Mouse (Mus musculus) T-helper 2 cell (primary cell): ENCODE data around the gene Spsb2.
"Not testable (repeated sequence)": the region's sequence is repeated elsewhere in the genome, so short reads cannot be mapped to it uniquely, and the experiment has no call there.

Experiments used
- in situ Hi-C: fragments of 300-600 bp; cut with MboI, MseI; formaldehyde crosslinking; loops from one replicate; pipeline ENCODE4 v1.15.1; 2025; ENCODE audit warnings: high pct_unique_total_duplicates

The Spsb2 gene

DNA sequence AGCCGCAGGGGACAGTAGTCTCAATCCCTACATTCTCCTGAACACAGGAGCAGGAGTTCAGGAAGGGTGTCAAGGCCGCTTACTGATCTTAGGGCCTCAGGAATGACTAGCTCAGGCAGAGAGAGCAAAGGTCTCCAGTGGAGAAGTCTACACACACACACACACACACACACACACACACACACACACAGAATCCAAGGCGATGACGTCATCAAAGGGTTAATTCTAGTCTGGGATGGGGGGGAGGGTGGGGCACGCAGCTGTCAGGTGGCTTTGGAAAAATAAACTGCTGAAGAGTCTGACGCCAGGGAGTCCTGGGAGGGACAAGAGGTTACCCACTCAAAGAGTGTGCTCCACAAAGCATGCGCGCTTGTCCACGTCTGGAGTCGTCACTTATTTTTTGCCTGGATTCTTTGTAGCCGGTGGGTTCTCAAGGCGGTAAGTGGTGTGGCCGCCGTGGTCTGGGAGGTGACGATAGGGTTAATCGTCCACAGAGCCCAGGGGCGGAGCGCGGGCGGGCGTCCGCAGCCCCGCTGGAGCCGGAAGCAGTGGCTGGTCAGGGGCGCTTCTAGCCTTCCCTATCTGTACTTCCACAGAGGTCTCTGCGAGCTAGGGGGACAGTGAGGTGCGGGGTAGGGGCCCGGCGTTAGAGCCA is at the start of gene Spsb2:
TSS of gene Spsb2 (plus strand) at position 304 of the 655 bp plus-strand sequence.
- in situ Hi-C loops: no loop called here

DNA sequence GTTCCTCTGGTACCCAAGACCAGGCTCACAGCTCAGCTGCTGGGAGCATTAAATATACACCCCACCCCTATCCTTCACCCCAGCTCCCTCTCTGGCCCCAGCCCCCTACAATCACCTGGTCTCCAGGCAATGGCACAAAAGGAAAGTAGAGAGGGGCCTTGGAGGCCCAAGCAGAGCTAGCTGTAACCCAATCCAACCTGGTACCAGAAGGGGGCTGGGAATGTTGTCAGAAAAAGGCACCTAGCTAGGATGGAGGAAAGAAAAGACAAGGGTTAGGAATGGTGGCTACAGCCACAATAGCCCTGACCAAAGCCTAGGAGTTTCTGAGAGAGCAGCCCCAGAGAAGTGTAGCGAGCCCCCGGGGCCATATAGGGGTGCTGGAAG is 49.6 kb upstream of the Spsb2 start:
- in situ Hi-C loops: no loop called here

DNA sequence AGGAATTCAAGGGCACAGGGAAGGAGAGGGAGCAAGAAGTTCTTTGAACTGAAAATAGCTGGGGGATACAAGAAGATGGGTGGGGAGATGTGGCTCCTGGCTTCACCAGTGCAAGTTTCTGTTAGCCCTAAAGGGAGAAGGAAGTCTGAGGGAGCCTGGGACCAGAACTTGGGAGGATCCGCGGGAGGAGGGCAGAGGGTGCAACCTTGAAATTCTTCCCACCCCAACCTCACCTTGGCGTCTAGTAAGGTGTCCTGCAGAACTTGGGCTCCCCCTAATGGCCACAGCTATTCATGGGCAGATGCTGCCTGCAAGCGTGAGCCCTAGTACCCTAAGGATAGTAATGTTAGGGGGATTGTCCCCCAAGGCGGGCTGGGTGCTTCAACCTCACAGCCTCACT is 49.2 kb upstream of the Spsb2 start:
- in situ Hi-C loops: no loop called here

DNA sequence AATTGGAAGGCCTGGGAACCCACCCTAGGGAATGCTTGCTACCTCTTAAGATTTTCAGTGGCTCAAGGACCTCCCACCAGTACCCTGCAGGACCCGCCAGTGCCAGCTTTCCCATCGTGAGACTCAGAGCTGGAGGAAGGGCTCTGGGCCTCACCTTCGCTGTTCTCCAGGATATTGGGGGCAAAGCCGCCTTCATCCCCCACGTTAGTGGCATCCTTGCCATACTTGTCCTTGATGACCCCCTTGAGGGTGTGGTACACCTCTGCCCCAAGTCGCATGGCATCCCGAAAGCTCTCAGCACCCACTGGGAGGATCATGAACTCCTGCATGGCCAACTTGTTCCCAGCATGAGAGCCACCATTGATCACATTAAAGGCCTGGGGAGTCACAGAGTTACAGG is 42.5 kb upstream of the Spsb2 start:
- in situ Hi-C loops: no loop called here

DNA sequence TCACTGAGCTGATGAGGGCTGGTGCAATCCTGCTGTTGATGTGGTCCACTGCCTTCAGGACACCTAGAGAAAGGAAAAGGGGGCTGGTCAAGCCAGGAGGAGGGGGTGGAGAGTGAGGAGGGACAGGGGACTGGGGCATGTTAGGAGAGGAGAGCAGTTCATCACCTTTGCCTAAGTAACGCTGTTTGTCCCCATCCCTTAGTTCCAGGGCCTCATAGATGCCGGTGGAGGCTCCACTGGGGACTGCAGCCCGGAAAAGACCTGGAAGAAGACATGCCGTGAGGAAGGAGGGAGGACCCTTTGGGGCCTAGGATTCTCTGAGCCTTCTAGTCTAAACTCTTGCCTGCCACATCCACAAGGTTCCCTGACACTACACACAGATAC is 40.9 kb upstream of the Spsb2 start:
- in situ Hi-C loops: no loop called here

DNA sequence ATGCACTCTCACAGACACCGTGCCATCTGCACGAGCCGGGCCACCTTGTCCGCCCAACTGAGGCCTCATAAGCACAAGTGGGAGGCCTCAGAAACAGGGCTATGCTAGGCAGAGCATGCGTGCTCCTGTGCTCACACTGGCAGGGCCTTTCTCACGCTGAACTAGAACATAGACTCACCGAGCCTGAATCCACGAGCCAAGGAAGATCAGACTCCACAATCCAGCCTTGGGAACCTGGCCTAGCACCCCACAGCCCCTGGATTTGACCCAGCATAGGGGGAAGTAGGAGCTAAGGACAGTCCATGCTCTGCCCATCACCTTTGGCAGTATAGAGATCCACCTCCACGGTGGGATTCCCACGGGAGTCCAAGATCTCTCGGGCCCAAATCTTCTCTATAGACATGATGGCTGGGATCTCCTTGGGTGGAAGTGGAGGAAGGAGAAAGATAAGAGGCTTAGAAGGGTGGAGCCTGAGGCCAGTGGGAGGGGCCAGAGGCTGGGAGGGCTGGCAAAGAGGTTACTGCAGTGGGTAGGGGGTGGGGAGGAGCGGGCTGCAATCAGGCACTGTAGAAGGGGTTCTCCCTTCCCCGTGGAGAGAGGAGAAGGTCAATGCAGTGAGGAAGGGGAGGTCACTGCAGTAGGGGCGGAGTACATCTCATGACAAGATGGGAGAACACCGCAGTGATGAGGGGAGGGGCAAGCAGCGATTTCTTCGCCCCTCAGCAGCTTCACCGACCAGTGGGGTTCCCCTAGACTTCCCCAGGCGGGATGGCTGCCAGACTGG is 40.3 kb upstream of the Spsb2 start:
- in situ Hi-C loops: no loop called here

DNA sequence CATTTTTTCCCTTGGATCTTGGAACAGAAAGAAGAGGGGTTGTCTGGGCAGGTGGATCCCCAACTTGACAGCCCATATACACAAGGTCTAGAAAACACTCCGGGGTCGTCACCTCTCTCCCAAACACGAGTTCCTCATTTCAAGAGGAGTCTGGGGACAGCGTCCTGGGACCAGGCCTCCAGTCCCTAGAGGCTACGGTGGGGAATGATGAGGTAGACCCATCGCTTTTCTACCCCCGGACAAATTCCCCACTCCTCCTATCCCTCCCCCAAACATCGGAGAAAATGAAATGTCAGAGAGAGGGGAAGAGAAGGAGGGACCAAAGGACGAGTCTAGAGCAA is 39.8 kb upstream of the Spsb2 start:
- in situ Hi-C loops: no loop called here

DNA sequence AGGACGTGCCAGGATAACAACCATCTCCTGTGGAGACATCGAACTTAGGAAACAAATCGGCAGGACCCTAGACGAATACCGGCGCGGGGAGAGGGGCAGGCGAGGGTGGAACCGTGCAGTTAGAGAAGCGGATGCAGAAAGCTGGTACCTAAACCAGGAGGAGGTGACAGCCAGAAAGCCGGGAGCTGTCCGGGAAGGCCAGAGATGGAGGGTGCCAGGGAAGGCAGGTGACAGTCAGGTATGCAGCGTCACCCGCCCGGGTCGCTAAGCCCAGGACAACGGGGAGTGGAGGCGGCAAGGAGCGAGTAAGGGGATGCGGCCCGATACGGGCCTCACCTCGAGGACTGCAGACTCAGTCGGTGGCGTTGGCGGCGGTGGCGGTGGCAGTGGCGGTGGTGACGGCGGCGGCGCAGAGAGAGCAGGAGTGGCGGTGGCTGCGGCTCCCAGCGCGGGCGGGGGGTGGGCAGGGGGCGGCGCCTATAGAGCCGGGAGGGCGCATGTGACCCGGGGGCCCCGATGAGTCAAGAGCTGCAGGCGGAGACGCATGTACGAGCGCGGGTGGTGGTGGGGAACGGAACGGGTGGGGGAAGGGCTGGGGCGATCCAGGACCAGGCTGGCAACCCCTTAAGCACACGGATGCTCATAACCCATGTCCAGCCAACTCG is 39.2 kb upstream of the Spsb2 start, which contains the start of gene Eno2:
TSS of gene Eno2 (minus strand) at position 573 of the 665 bp plus-strand sequence.
- in situ Hi-C loops: no loop called here

DNA sequence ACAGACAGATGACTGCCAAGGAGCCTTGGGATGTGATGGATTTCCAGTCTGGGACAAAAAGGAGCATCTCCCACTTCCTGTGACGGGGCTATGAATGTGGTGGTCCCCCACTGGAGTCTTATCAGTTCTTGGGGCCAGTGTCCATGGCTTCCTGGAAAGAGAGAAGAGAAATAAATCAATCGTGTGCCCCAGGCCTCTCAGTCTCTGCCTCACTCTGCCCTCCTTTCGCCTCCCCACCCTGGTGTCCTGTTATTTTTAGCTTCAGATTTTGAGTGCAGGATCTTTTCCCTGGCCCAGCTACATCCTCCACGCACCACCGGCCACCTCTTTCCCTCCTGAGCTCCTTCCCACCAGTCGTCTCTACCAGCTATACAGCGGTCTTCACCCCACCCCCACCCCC is 38.4 kb upstream of the Spsb2 start:
- in situ Hi-C loops: no loop called here

DNA sequence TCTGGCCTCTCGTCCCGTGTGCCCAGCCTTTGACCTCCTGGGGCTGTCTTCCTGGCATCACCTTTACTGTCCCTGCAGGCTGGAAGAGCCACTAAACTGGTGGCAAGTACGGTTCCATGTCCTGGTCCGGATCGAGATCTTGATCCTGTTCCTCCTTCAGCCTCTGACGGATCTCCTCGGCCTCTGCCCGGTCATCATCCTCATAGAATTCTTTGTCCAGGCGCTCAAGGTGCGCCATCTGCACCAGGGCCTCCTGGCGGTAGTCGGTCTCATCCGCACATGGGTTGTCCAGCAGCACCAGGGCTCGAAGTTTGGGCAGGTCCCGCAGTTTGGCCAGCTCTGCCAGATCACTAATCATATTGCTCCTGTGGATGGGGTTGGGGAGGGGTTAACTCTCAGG is 38.0 kb upstream of the Spsb2 start:
- in situ Hi-C loops: no loop called here

DNA sequence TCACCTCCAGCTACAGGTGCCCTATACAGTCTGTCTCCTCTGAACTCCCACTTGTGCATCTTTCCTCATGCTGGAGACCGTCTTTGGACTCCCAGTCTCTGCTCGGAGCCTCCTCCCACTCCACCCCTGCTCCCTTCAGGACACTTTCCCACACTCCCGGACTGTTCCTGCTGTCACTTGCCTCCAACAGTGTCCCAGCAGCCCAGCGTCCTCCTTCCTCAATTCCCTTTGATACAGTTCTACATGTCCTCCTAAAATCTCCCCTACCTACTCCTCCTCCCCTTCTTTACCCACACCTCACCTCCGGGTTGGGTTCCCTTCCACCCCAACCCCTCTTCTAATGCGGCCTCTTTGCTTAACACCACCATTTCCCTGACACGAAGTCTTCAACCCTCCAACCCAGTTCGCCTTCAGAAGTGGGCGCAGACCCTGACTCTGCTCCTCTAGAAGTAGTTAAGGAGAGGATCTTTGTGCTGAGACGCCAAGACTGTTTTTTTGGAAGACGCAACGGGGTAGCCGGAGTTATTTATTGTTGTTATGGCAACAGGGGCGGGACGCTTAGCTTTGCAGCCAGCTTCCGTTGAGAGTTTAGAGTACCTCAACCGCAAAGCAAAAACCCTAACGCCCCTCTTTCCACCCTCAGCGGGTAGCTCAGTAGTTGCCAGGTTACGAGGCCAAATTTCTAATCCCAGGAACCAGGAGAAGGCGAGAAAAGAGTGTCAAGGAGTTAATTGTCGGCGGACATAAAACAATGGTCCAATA is 29.1 kb upstream of the Spsb2 start, which contains the start of gene Lrrc23:
TSS of gene Lrrc23 (minus strand) at position 506 of the 762 bp plus-strand sequence.
- in situ Hi-C loops: no loop called here

DNA sequence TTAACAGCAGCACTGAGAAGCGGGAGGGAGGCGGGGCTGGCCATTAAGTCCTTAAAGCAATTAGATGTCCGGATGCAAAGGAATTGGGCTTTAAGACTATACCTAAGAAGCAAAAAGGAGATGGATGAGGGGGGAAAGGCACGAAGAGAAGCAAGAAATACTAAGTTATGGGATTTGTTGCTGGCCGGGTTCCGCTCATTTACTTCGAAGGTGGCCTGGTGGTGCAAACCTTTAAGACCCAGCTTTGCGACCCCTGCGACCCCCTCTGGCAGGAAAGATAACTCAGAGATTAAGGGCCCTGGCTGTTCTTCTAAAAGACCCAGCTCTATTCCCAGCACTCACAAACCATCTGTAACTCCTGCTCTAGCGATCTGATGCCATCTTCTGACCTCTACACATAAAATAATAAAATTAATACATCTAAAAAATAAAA is 28.5 kb upstream of the Spsb2 start:
- in situ Hi-C loops: no loop called here

DNA sequence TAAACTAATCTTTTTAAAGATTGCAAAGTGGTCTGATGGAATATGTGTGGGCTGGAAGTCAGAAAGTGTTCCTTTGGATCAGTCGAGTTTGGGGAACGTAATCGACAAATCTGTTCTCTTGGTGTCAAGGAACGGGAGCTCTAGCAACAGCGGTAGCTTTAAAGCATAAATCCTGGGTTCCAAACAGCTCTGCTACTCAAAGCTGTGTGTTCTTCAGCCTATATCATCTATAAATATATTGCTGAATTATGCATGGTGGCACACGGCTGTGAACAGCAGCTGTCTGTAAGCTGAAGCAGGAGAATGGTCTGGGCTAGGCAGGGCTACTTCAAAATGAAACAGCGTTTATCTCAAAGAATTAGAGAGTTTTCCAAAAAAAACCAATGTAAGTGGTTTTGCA is 27.5 kb upstream of the Spsb2 start:
- in situ Hi-C loops: no loop called here

DNA sequence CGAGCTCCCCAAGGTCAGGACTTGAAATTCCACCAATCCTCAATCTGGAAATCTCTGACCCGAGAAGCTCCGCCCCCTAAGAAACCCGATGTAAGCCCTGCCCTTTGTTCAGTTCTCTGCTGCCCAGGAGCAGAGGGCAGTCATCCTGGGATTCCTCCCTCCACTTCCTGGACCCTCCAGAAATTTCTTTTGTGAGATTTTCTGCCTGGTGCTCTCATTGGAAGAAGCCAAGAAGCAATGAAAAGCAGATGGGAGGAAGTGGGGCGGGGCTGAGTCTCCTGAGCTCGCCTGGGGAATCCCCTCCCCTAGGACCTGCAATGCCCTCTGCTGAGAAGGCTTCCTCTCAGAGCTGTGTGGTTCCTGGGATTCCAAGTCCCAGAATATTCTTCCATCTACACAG is 26.0 kb upstream of the Spsb2 start:
- in situ Hi-C loops: no loop called here

DNA sequence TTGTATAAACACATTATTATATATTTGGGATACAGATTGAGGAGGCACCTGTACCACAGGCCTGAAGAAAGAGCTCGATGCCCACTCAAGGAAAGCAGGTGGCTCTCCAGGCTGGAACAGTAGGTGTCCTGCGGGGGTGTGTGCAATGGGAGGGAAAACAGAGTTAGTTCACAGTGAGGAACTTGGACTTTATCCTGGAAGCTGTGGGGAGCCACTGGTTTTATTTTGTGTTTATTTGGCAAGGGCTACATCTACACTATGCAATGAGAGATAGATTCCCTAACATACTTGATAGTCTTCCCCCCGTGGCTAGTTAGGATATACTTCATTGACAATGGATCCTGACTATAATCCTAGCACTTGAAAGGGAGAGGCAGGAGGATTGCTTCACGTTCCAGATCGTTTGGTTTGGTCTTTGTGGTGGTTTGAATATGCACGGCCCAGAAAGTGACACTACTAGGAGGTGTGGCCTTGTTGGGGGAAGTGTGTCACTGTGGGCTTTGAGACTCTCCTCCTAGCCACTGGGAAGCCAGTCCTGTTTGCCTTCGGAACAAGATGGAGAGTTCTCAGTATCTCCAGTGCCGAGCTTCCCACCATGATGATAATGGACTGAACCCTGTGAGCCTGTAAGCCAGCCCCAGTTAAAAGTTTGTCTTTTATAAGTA is 21.6 kb upstream of the Spsb2 start:
- in situ Hi-C loops: no loop called here

DNA sequence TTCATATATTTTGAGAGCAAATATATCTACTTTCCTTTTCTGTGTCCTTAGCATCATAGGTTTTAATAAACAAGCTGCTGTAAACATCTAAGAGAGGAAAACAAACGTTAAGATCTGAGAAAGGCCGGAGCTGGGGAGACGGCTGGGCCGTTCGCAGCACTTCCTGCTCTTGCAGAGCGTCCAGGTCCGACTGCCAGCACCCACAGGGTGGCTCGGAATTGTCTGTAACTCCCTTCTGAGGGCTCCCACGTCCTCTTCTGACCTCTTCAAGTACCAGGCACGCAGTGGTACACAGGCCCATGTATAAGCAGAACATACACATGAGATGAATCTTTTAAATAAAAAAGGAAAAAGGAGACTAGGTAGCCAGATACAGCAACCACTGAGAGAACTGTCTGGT is 20.7 kb upstream of the Spsb2 start:
- in situ Hi-C loops: no loop called here

DNA sequence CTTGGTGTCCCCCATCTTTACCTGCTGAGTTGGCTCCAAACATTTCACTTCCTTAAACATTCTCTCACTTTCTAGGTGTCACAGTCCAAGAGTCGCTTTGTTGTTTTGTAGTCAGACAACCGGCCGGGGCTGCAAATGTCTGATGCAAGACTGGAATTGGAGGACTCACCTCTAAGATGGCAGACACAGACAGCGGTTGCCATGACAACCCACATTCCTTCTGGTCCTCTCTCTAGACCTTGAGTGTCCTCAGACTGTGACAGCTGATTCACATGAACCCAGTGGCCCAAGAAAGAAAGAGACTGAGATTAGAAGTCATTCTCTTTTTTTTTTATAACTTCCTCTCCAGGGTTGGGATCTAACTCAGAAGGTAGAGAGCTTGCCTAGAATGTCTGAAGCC is 18.9 kb upstream of the Spsb2 start:
- in situ Hi-C loops: no loop called here

DNA sequence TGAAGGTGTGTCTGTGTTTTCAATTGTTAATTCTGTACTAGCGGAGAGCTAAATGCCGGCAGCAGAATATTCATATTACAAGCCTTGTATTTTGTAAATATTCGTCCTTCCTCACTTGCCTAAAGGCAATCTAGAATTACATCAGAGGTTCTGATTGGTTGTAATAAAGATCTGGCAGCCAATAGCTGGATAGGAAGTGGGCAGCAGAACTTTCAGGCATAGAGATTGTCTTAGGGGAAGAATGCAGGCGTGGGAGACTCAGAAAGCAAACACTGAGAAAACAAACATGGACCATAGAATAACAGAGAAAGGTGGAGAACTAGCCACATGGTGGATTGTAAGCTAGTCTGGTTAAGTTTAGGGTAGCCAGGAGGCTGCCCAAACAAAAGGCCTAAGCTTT is 18.3 kb upstream of the Spsb2 start:
- in situ Hi-C loops: no loop called here

DNA sequence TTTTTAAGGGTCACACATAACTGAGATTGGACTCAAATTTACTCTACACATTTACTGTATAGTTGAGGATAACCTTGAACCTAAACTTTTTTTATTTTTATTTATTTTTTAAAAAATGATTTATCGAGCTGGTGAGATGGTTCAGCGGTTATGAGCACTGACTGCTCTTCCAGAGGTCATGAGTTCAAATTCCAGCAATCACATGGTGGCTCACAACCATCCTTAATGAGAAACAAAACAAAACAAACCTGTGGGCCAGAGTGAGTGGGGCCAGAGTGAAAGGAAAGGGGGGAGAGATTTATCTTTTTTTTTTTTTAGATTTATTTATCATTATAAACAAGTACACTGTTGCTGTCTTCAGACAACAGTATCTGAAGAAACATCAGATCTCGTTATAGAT is 16.6 kb upstream of the Spsb2 start:
- in situ Hi-C loops: no loop called here

DNA sequence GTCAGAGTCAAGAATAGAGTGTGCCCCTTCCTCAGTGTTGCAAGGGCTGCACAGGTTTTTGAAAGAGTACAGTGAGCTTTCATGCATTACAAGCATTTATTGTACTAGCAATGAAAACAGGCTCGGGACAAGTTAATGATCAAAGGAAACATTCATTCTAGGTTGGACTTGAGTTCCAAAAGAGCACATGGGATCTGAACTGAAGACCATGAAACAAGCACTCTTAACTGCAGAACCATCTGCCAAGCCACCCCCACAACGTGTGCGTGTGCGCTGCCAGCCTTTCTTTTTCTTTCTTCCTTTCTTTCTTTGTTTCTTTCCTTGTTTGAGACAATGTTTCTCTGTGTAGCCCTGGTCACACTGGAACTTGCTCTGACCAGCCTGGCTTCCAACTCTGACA is 12.7 kb upstream of the Spsb2 start:
- in situ Hi-C loops: no loop called here

DNA sequence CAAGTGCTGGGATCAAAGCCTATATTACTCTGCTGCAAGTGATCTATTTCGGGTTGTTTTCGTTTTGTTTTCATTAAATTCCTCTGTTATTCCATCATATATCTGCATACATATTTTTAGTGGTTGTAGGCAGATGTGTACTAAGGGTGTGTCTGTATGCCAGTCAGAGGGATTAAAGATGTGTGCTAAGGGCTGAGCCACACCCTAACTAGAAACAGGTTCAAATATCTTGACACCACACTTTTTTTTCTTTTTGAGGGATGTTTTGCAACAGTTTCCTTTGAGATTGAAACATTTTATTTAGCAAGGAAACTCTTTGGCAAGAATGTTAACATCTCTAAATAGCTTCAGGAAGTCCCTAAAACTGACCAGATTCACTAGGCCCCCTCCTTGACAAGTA is 12.3 kb upstream of the Spsb2 start:
- in situ Hi-C loops: no loop called here

DNA sequence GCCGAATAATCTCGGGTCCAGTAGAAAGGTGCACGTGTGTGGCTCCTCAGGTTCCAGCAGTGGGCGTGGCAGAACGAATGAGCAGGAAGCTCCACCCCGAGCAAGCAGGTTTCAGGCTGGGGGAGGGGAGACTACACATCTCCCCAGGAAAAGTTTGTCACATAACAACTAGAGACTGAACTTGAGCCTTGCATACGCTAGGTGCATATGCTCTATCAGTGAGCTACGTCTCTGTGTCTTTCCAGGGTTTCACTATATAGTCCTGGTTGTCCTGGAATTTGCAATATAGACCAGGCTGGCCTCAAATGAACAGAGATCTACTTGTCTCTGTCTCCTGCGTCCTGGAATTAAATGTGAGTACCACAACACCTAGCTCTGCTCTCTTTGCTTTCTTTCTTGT is 6.1 kb upstream of the Spsb2 start:
- in situ Hi-C loops: not testable (repeated sequence)
